Mouse (Mus musculus): ENCODE measurements around the gene Aph1c.
"Not testable (repeated sequence)": the region's sequence is repeated elsewhere in the genome, so short reads cannot be mapped to it uniquely, and the experiment has no call there.

The Aph1c gene

DNA sequence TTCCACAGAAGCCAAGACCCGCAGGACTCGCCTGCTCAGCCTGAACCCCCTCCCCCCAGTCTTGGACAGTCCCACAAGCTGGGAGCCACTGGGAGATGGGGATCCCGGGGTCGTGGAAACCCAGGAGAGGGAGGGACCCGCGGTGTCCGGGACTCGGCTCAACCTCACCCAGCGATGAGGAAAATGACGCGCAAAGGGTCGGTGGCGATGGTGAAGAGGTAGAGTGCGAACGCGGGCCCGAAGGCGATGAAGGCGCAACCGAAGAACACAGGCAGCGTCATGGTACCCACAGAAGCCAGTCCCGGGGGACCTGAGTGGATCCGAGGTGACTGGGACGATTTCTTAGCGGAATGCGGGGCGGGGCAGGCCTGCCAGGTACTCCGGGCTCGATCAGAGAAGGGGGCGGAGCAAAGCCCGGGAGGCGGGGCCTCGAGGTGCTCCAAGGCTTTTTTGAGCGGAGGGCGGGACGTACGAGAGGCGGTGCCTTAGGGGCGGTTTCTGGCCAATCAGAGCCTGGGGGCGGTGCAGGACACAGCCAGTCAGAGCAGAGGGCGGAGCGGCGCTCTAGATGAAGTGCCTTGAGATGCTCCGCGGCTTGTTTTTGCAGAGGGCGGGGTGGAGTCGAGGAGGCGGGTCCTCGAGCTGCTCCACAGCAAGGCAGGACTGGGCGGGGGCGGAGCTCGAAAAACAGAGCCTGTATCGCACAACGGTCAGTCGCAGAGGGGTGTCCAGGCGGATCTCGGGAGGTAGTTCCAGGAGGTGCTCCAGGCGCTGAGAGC lies at the start of gene Aph1c:
TSS of gene Aph1c (minus strand) at position 409 of the 779 bp plus-strand sequence.
- peak; percentile 98 for ATAC-seq (ENCODE audit: low TSS enrichment)

DNA sequence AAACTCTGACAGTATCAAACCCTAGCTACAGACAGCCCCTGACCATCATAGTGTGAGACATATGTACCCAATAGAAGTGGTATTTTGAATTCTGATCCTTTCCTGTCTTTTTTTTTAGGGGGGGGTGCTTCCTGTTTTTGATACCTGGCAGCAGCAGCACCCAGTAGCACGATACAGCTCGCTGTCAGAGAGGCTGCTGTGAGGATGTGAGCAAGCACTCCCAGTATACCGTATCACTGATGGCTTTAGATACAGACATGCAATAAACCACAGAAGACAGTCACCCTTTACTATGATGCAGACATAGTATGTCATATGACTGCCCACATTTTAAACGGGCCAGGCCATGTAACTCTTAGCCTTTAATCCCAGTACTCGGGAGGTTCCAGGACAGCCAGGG lies 49.0 kb upstream of the Aph1c start:
- ATAC-seq (ENCODE audit: low TSS enrichment) = no peak

- ATAC-seq (ENCODE audit: low TSS enrichment) = no peak
Measured at GRCm38 (mm10) chr9:66882406-66882821, 47.9 kb upstream of the Aph1c start.

GRCm38 (mm10) chr9:66881858-66882257 lies 47.3 kb upstream of the Aph1c start:
- no peak for ATAC-seq (ENCODE audit: low TSS enrichment)

- no peak for ATAC-seq (ENCODE audit: low TSS enrichment)
Measured at GRCm38 (mm10) chr9:66880752-66881151, 46.2 kb upstream of the Aph1c start.

DNA sequence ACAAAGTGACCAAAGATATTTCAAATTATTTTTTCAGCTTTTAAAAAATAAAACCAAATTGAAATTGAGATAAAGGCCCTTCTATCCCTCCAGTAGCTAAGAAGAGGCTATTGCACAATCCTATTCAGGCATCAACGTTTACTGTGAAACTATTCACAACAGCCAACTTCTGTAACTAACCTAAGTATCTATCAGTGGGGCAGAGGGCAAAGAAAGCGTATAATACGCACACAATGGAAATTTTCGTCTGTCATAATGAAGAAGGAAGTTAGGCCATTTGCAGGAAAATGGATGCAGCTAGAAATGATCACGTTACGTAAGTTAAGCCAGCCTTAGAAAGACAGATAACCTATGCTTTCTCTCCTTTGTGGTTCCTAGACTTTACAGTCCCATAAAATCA lies 45.0 kb upstream of the Aph1c start:
- ATAC-seq (ENCODE audit: low TSS enrichment) = no peak

GRCm38 (mm10) chr9:66878899-66879298 lies 44.4 kb upstream of the Aph1c start:
- ATAC-seq (ENCODE audit: low TSS enrichment) = peak; percentile 76; the same call in 1 of the 2 replicates

GRCm38 (mm10) chr9:66876577-66876976 lies 42.1 kb upstream of the Aph1c start:
- no peak for ATAC-seq (ENCODE audit: low TSS enrichment)

- no peak for ATAC-seq (ENCODE audit: low TSS enrichment)
Measured at GRCm38 (mm10) chr9:66874297-66874696, 39.8 kb upstream of the Aph1c start.

- no peak for ATAC-seq (ENCODE audit: low TSS enrichment)
Measured at GRCm38 (mm10) chr9:66873531-66873930, 39.0 kb upstream of the Aph1c start.

GRCm38 (mm10) chr9:66873009-66873408 lies 38.5 kb upstream of the Aph1c start:
- ATAC-seq (ENCODE audit: low TSS enrichment) = not testable (repeated sequence)

- no peak for ATAC-seq (ENCODE audit: low TSS enrichment)
Measured at GRCm38 (mm10) chr9:66872015-66872727, 37.6 kb upstream of the Aph1c start.

- ATAC-seq (ENCODE audit: low TSS enrichment) = peak; percentile 83
Measured at GRCm38 (mm10) chr9:66864708-66865107, 30.2 kb upstream of the Aph1c start.

GRCm38 (mm10) chr9:66863456-66863855 lies 28.9 kb upstream of the Aph1c start:
- ATAC-seq (ENCODE audit: low TSS enrichment) = peak; percentile 66; the same call in 1 of the 2 replicates

DNA sequence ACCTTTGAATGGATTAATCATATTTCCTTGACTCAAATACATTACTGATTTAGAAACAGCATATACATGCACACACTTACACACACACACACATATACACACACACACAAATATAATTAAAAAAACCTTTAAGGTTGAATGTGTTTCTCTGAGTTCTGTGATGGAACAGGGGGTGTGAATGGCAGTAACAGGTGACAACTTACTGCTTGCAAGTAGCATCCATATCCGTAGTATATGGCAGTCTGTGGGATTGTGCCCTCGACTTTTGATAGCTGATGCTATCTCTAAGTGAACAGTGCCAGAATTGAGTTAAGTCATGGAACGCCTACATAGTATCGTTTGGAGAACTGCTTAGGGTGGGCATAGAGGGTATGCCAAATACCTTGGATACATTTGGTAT lies 27.7 kb upstream of the Aph1c start:
- no peak for ATAC-seq (ENCODE audit: low TSS enrichment)

DNA sequence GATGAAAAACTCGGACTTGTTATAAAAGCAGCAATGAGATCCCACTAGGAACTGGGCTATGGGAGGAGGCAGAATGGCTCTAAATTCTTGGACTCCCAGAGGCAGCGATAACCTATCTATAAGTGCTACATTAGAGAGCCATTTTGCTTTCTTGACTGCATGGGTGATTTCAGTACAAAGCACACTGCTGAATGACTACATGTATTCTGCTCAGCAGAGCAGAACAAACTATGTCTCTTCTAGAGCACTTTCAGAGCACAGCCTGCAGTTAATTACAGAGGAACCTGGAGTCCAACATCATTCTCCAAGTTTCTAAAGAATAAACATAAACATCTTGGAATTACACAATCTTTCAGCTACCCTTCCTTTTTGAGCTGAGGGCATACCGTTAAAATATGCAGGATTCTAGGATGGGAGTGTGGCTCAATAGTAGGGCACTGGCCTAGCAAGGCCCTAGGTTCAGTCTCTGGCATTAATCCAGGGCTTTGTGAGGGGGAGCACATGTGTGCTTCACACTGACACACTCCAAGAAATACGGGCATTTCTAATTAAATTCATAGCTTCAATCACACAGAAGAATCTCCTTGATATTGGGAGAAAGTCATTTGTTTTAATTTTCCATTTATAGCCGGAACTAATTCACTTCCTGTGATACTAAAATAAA lies 26.7 kb upstream of the Aph1c start:
- no peak for ATAC-seq (ENCODE audit: low TSS enrichment)

GRCm38 (mm10) chr9:66859523-66859922 lies 25.0 kb upstream of the Aph1c start:
- no peak for ATAC-seq (ENCODE audit: low TSS enrichment)

DNA sequence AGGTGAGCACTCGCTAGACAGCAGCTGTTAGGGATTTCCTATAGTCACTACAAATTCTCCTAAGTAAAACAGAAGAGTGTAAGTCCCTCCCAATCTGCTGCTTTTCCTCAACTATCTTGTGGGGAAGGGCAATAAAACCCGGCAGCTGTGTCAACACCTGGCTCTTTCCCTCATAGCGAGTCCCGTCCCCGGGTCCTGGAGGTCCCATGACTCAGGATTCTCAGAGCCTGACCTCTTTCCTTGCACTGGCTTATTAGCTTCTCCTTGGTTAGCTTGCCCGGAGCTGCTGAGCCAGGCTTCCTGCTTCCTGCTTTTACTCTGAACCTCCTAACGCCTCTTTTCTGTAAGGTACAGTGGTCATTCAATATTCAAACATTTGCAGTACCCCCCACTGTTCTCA lies 21.3 kb upstream of the Aph1c start:
- ATAC-seq (ENCODE audit: low TSS enrichment) = no peak

GRCm38 (mm10) chr9:66852592-66852991 lies 18.1 kb upstream of the Aph1c start:
- ATAC-seq (ENCODE audit: low TSS enrichment) = no peak

DNA sequence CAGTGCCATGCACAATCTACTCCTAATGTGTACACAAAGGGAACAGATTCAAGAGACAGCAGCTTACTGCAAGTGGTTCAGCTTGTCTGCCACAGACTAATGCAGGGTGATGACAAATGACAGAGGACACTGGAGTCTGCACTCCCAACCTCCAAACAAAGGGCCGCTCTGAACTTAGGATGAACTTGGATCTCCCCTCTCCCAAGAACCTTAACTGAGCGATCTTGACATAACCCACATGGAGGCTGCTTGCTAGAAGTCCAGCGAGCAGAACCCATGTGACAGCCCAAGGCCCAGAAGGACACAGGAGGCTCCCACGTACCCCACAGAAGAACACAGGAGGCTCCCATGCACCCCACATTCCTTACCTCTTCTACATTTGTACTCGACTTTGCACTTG lies 16.4 kb upstream of the Aph1c start:
- ATAC-seq (ENCODE audit: low TSS enrichment) = no peak

DNA sequence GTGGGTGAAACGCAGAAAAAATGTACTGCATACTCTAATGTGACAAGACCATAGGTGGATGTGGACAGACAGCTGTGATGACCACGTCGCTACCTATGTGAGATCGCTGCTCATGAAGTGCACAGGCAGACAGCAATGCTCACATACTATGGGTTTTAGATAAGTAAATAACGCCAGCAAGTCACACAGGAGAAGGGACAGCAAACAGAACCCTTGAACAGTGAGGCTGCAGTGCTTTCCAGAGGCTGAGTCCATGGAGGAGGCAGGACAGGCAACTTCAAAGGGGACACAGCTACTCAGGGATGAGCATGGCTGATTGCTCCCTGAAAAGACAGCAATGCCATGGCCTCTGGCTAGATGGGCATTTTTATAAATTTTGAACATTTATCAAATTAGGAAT lies 12.3 kb upstream of the Aph1c start:
- no peak for ATAC-seq (ENCODE audit: low TSS enrichment)

GRCm38 (mm10) chr9:66835097-66835480 lies 563 bp upstream of the Aph1c start:
- no peak for ATAC-seq (ENCODE audit: low TSS enrichment)

DNA sequence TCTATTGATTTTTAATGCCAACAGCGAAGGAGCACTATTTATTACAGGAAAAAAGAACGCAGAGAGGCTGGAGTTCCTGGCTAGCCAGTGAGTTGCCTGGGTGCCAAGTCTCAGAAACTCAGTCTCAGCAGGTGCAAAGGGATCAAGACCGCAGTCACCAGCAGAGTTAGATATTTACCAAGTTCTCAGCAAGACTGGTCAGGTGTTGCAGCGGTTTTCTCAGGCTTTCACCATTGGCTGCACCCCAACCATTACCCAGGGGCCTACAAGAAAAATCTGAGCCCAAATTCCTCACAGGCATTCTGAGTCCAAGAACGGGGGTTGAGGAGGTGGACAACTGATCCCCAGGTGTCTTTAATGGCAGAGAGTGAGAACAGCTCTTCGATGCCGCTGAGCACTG lies 675 bp downstream of the Aph1c start:
- ATAC-seq (ENCODE audit: low TSS enrichment) = no peak; the same call in 1 of the 2 replicates
